In the genomic region with DNA sequence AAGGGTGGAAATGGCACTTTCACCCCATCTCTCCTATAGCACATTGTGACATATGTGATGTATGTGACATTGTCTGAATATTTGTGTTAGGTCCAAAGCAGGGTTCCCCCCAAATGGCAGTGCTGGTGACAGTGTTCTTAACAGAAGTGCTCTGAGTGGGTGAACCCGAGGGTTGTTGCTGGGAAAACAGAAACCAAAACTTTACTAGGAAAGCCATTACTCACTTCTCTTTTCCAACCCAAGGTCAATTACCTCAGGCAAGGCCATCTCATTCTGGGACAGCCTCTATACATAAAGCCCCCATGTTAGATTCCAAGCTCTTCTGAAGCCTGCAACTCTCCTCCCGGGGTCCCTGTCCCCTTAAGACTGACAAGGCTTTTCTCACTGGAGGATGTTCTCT, we compare ENCODE assay signal across 21 mouse cellular contexts. TPM values are rescaled to one million over a fixed set of nuclear protein-coding genes. Genes with fewer than 3 reads are reported as not detected.
A peak's percentile ranks its signal among the peaks of the same experiment; 100 is the strongest.
DNase-seq lines count a peak whose midpoint lies in the region; ATAC-seq and TF ChIP-seq lines count a peak whose summit lies in the region.
"Had no signal": no experiment of that assay in that cellular context is flagged by ENCODE, and none has a peak within 500 bp of the region (broad histone marks: within the 10 kb centered on the region; RNA-seq: fewer than 3 reads in every experiment).

No protein-coding gene starts in this region.

- ATAC-seq in granulocyte monocyte progenitor cell, adult 5-6 weeks (replicated peaks; ENCODE audit: poor library complexity, severe bottlenecking): peak; percentile 46
- peak; percentile 32; the same call in 1 of the 2 replicates for ATAC-seq in megakaryocyte progenitor cell, adult 5-6 weeks (replicated peaks; ENCODE audit: poor library complexity)
- ATAC-seq: forebrain, embryonic 16.5 days; intestine, embryonic 15.5 days had no signal

- DNase-seq in cerebellum, postnatal 4 days (ENCODE audit: low spot score in 2 of 2): no peak
- DNase-seq in gastrocnemius, postnatal 4 days (ENCODE audit: low spot score in 2 of 2): no peak
- DNase-seq in frontal cortex, adult 2 months (ENCODE audit: extremely low spot score in 1 of 2, low spot score in 1 of 2): no peak
- DNase-seq: adrenal gland, postnatal 14 days; cerebellum, adult 18-20 months; cerebellum, postnatal 10 days; gastrocnemius, postnatal 14 days; heart, adult 18-20 months; heart, postnatal 14 days had no signal

- H3K4me3 ChIP-seq in bone marrow macrophage, adult 2 months (ENCODE audit: insufficient read depth, low read length): peak overlapping the region; percentile 21
- H3K4me3 ChIP-seq: embryonic facial prominence, embryonic 13.5 days; forebrain, embryonic 12.5 days; heart, embryonic 10.5 days; heart, embryonic 15.5 days; intestine, embryonic 15.5 days had no signal

- peaks cover 50% of the 10 kb centered on the region for H3K4me1 ChIP-seq in bone marrow macrophage, adult 2 months (ENCODE audit: control insufficient read depth, insufficient read depth, low read length)
- H3K4me1 ChIP-seq: embryonic facial prominence, embryonic 13.5 days; forebrain, embryonic 12.5 days; heart, embryonic 10.5 days; heart, embryonic 15.5 days; intestine, embryonic 15.5 days had no signal

- no peak for TF ChIP-seq POLR2A in bone marrow macrophage, adult 2 months (IDR thresholded peaks at IDR 0.05; ENCODE audit: borderline replicate concordance, low read depth, low read length)

- TF ChIP-seq CTCF in bone marrow macrophage, adult 2 months (IDR thresholded peaks at IDR 0.05; ENCODE audit: low read depth, low read length): no peak

- H3K27ac ChIP-seq in bone marrow macrophage, adult 2 months (ENCODE audit: insufficient read depth, low read depth, low read length): peak overlapping the region; percentile 89
- H3K27ac ChIP-seq: embryonic facial prominence, embryonic 13.5 days; forebrain, embryonic 12.5 days; heart, embryonic 10.5 days; heart, embryonic 15.5 days; hindbrain, embryonic 14.5 days; intestine, embryonic 15.5 days had no signal

RNA-seq across cellular contexts. Expression of gene Zfp3, which starts 21.9 kb away (rescaled TPM):
- 2.7 and 3.3 TPM in 2 replicates for polyA plus RNA-seq in bone marrow macrophage, adult 2 months (2012; ENCODE audit: insufficient read depth, insufficient read length, missing spikeins)
- 0.45 and 2.1 TPM in 2 replicates for total RNA-seq in granulocyte monocyte progenitor cell, adult 5-6 weeks (2014; fragmentation: Nextera tagmentation)
- total RNA-seq in granulocyte monocyte progenitor cell, adult 5-6 weeks (2017): 0.26 and 1.0 TPM in 2 replicates
- total RNA-seq in megakaryocyte progenitor cell, adult 5-6 weeks (2015): 1.3 and 2.1 TPM in 2 replicates
- total RNA-seq in megakaryocyte progenitor cell, adult 5-6 weeks (2017): 1.9 and 2.7 TPM in 2 replicates
- 10 to 100 TPM; 11.8 to 13.6 TPM for total RNA-seq in gastrocnemius, postnatal 4 days (2021)
- 8.7 and 9.8 TPM in 2 replicates for polyA plus RNA-seq in frontal cortex, adult 2 months (2012; rRNA removed)

RNA-seq across cellular contexts. Expression of gene Scimp, which starts 26.5 kb away (rescaled TPM):
- polyA plus RNA-seq in bone marrow macrophage, adult 2 months (2012; ENCODE audit: insufficient read depth, insufficient read length, missing spikeins): 1.1 TPM in 1 of 2 replicates, not detected in the other
- total RNA-seq in granulocyte monocyte progenitor cell, adult 5-6 weeks (2014; fragmentation: Nextera tagmentation): not detected in 2 replicates
- not detected in 2 replicates for total RNA-seq in granulocyte monocyte progenitor cell, adult 5-6 weeks (2017)
- 0.37 TPM in 1 of 2 replicates, not detected in the other for total RNA-seq in megakaryocyte progenitor cell, adult 5-6 weeks (2015)
- total RNA-seq in megakaryocyte progenitor cell, adult 5-6 weeks (2017): not detected in 2 replicates
- not detected for total RNA-seq in gastrocnemius, postnatal 4 days (2021)
- polyA plus RNA-seq in frontal cortex, adult 2 months (2012; rRNA removed): 0.08 TPM in 1 of 2 replicates, not detected in the other
- total RNA-seq: G1E; gastrocnemius, adult 18-20 months had no signal
- polyA plus RNA-seq: forebrain, embryonic 12.5 days; forebrain, embryonic 16.5 days; G1E; heart, embryonic 10.5 days; hindbrain, embryonic 14.5 days had no signal

RNA-seq across cellular contexts. Expression of gene Rabep1, which starts 58.7 kb away (rescaled TPM):
- polyA plus RNA-seq in bone marrow macrophage, adult 2 months (2012; ENCODE audit: insufficient read depth, insufficient read length, missing spikeins): 49.2 and 51.8 TPM in 2 replicates
- 20.4 and 22.5 TPM in 2 replicates for total RNA-seq in granulocyte monocyte progenitor cell, adult 5-6 weeks (2014; fragmentation: Nextera tagmentation)
- total RNA-seq in granulocyte monocyte progenitor cell, adult 5-6 weeks (2017): 32.1 and 36.9 TPM in 2 replicates
- total RNA-seq in megakaryocyte progenitor cell, adult 5-6 weeks (2015): 19.5 and 28.2 TPM in 2 replicates
- total RNA-seq in megakaryocyte progenitor cell, adult 5-6 weeks (2017): 30.8 and 52.6 TPM in 2 replicates
- 10 to 100 TPM; 39.4 to 40.7 TPM for total RNA-seq in gastrocnemius, postnatal 4 days (2021)
- 35.3 and 40.6 TPM in 2 replicates for polyA plus RNA-seq in frontal cortex, adult 2 months (2012; rRNA removed)
